Mouse (Mus musculus) liver, adult 10 weeks (tissue): ENCODE measurements around the gene Bnipl. TPM values are rescaled to one million over a fixed set of nuclear protein-coding genes. Genes with fewer than 3 reads are reported as not detected.

Source experiments
- polyA plus RNA-seq: library from polyadenylated mRNA; stranded (reverse); fragments of 350-450 nt; fragmentation: Illumina TruSeq; extraction: RNeasy Lipid Tissue Mini Kit (QIAGEN cat#74804); gene quantifications from one replicate; pipeline ENCODE4 v1.2.3, GENCODE M21; 2014; ENCODE audit warnings: low read depth, low replicate concordance

Gene Bnipl
- not detected for polyA plus RNA-seq

GRCm38 (mm10) chr3:95250783-95251424 lies at the start of gene Bnipl:
Bnipl (minus strand) TSS chr3:95251193.

GRCm38 (mm10) chr3:95281216-95282126 lies 30.5 kb upstream of the Bnipl start, which contains the start of the genes Mindy1 and Prune1:
Mindy1 (plus strand) TSS chr3:95281345.
Prune1 (minus strand) TSS chr3:95282076.

GRCm38 (mm10) chr3:95241498-95241897 lies 9.5 kb downstream of the Bnipl start, which contains the start of gene Gm128:
Gm128 (minus strand) TSS chr3:95241598.

GRCm38 (mm10) chr3:95231298-95232221 lies 19.4 kb downstream of the Bnipl start, which contains the start of gene Mllt11:
Mllt11 (minus strand) TSS chr3:95232171.

GRCm38 (mm10) chr3:95228148-95228893 lies 22.7 kb downstream of the Bnipl start, which contains the start of gene Cdc42se1:
Cdc42se1 (plus strand) TSS chr3:95228732.

GRCm38 (mm10) chr3:95217255-95218134 lies 33.5 kb downstream of the Bnipl start, which contains the start of gene Gabpb2:
Gabpb2 (minus strand) TSS chr3:95217916.

Other genes starting within 250 kb of the Bnipl start
- 1.3 TPM for gene Zfp687, start 235.7 kb downstream of the Bnipl start, polyA plus RNA-seq
- gene Psmd4, start 208.6 kb downstream of the Bnipl start, polyA plus RNA-seq = 14.5 TPM
- 5.5 TPM for gene Pip5k1a, start 144.3 kb downstream of the Bnipl start, polyA plus RNA-seq
- 4.8 TPM for gene Vps72, start 140.2 kb downstream of the Bnipl start, polyA plus RNA-seq
- not detected for gene Tmod4, start 126.7 kb downstream of the Bnipl start, polyA plus RNA-seq
- gene Scnm1, start 117.2 kb downstream of the Bnipl start, polyA plus RNA-seq = 11.2 TPM
- gene Lysmd1, start 117.1 kb downstream of the Bnipl start, polyA plus RNA-seq = 2.8 TPM
- not detected for gene Tnfaip8l2, start 108.8 kb downstream of the Bnipl start, polyA plus RNA-seq
- 0.32 TPM for gene Sema6c, start 90.7 kb downstream of the Bnipl start, polyA plus RNA-seq
- 11.3 TPM for gene Gabpb2, start 33.3 kb downstream of the Bnipl start, polyA plus RNA-seq
- gene Cdc42se1, start 22.5 kb downstream of the Bnipl start, polyA plus RNA-seq = 5.0 TPM
- gene Mllt11, start 19.0 kb downstream of the Bnipl start, polyA plus RNA-seq = 2.3 TPM
- not detected for gene Gm128, start 9.6 kb downstream of the Bnipl start, polyA plus RNA-seq
- gene Mindy1, start 30.2 kb upstream of the Bnipl start, polyA plus RNA-seq = 110 TPM
- 5.4 TPM for gene Prune1, start 30.9 kb upstream of the Bnipl start, polyA plus RNA-seq
- 0.26 TPM for gene Anxa9, start 56.0 kb upstream of the Bnipl start, polyA plus RNA-seq
- gene Cers2, start 63.6 kb upstream of the Bnipl start, polyA plus RNA-seq = 417 TPM
- gene Setdb1, start 106.0 kb upstream of the Bnipl start, polyA plus RNA-seq = 9.3 TPM
- not detected for gene 4930558C23Rik, start 151.6 kb upstream of the Bnipl start, polyA plus RNA-seq
- gene Arnt, start 183.2 kb upstream of the Bnipl start, polyA plus RNA-seq = 23.7 TPM
- gene Ctsk, start 248.1 kb upstream of the Bnipl start, polyA plus RNA-seq = 0.34 TPM